Mouse (Mus musculus) kidney, adult 2 months (tissue): Measurements from ENCODE around the gene Hook2. TPM values are rescaled to one million over a fixed set of nuclear protein-coding genes. Genes with fewer than 3 reads are reported as not detected.

ENCODE experiments used
- DNase-seq: peaks from one replicate; pipeline ENCODE4 v3.0.0; 2021
- H3K27ac ChIP-seq: fragments of 200-500 bp; 2 replicates; pipeline ENCODE4 v1.5.1; 2012; ENCODE audit warnings: low read depth, low read length, control low read depth, inconsistent platforms; ENCODE audit not compliant: insufficient read depth
- H3K27me3 ChIP-seq: fragments of 200-500 bp; replicated peaks from 2 replicates; pipeline ENCODE4 v1.6.1; 2012; ENCODE audit warnings: mild to moderate bottlenecking, moderate library complexity, low read length, inconsistent platforms; ENCODE audit not compliant: control insufficient read depth, insufficient read depth
- H3K36me3 ChIP-seq: fragments of 200-500 bp; 2 replicates; pipeline ENCODE4 v1.6.1; 2012; ENCODE audit warnings: mild to moderate bottlenecking, moderate library complexity, low read length, inconsistent platforms; ENCODE audit not compliant: control insufficient read depth, insufficient read depth
- H3K4me1 ChIP-seq: fragments of 200-500 bp; 2 replicates; pipeline ENCODE4 v1.6.1; 2011; ENCODE audit warnings: low read length; ENCODE audit not compliant: control insufficient read depth, insufficient read depth
- H3K4me3 ChIP-seq: fragments of 200-500 bp; 2 replicates; pipeline ENCODE4 v1.5.1; 2011; ENCODE audit warnings: mild to moderate bottlenecking, low read depth, low read length, control low read depth; ENCODE audit not compliant: insufficient read depth
- CTCF ChIP-seq: fragments of 200-500 bp; conservative IDR thresholded peaks from 2 replicates; pipeline ENCODE4 v1.5.1; 2011; ENCODE audit warnings: low read depth, mild to moderate bottlenecking, control low read depth, low read length, moderate library complexity, mixed read lengths; ENCODE audit not compliant: insufficient read depth, insufficient read length
- POLR2A ChIP-seq: fragments of 200-500 bp; IDR thresholded peaks from one replicate; pipeline ENCODE4 v1.6.1; 2011; ENCODE audit warnings: low read depth, low read length, control low read depth
- WGBS: fragments of 180-500 bp; shearing (Covaris S2); methylation state at CpG from one replicate; pipeline ENCODE4 v1.1.7; 2018; 5-methylcytosine and 5-hydroxymethylcytosine counted together
- polyA plus RNA-seq: library from polyadenylated mRNA; depleted of rRNA; stranded (reverse); fragments of >200 nt; gene quantifications from 2 replicates; pipeline ENCODE4 v1.2.3, GENCODE M21; 2012

The Hook2 gene
- polyA plus RNA-seq, 1 experiment: 34.6 TPM

GRCm38 (mm10) chr8:84990836-84991235 is 433 bp downstream of the Hook2 start:
- 4% methylated on average over 15 of the region's 15 CpGs for WGBS
- peak; percentile 97 for DNase-seq
- H3K4me1 ChIP-seq: peaks cover 8% of the 10 kb centered on the region; the same call in 1 of the 2 replicates
- H3K27me3 ChIP-seq: no peaks in the 10 kb centered on the region
- peak overlapping the region; percentile 90 for H3K27ac ChIP-seq
- H3K4me3 ChIP-seq: peak overlapping the region; percentile 60
- TF ChIP-seq CTCF: no peak
- no peak for TF ChIP-seq POLR2A
- no peaks in the 10 kb centered on the region for H3K36me3 ChIP-seq

- WGBS: 97% methylated on average over 9 of the region's 9 CpGs
Observed at GRCm38 (mm10) chr8:84994375-84994774, 4.0 kb downstream of the Hook2 start.

GRCm38 (mm10) chr8:84995680-84996079 is 5.3 kb downstream of the Hook2 start:
- Histone ChIP-seq H3K36me3 (no peaks in the 10 kb centered on the region), H3K27ac (no peak overlapping the region), H3K27me3 (no peaks in the 10 kb centered on the region), H3K4me3 (no peak overlapping the region), H3K4me1 (no peaks in the 10 kb centered on the region; the same call in 1 of the 2 replicates)
- TF ChIP-seq CTCF (no peak), POLR2A (no peak)
- DNase-seq: no peak
- WGBS: 64% methylated on average over 25 of the region's 25 CpGs

More at GRCm38 (mm10) chr8:84994375-84994774, 4.0 kb downstream of the Hook2 start:
- Histone ChIP-seq H3K27ac (no peak overlapping the region), H3K4me1 (no peaks in the 10 kb centered on the region; the same call in 1 of the 2 replicates), H3K4me3 (no peak overlapping the region), H3K27me3 (no peaks in the 10 kb centered on the region), H3K36me3 (no peaks in the 10 kb centered on the region)
- DNase-seq: no peak
- TF ChIP-seq CTCF: no peak
- no peak for TF ChIP-seq POLR2A

GRCm38 (mm10) chr8:84996978-84997377 is 6.6 kb downstream of the Hook2 start:
- TF ChIP-seq CTCF (no peak), POLR2A (no peak)
- Histone ChIP-seq H3K27me3 (no peaks in the 10 kb centered on the region), H3K36me3 (peaks cover 1% of the 10 kb centered on the region; the same call in 1 of the 2 replicates), H3K27ac (no peak overlapping the region), H3K4me3 (no peak overlapping the region), H3K4me1 (no peaks in the 10 kb centered on the region)
- no peak for DNase-seq
- WGBS: 90% methylated on average over 5 of the region's 5 CpGs

- WGBS: 15% methylated on average over 19 of the region's 19 CpGs
- no peaks in the 10 kb centered on the region for H3K4me1 ChIP-seq
- H3K27ac ChIP-seq: no peak overlapping the region
- H3K4me3 ChIP-seq: no peak overlapping the region
- peaks cover 1% of the 10 kb centered on the region for H3K36me3 ChIP-seq
- peak; percentile 88 for DNase-seq
- peak; percentile 97 for TF ChIP-seq CTCF
- TF ChIP-seq POLR2A: no peak
- H3K27me3 ChIP-seq: no peaks in the 10 kb centered on the region
Observed at GRCm38 (mm10) chr8:84997649-84998295, 7.4 kb downstream of the Hook2 start.

- H3K36me3 ChIP-seq: no peaks in the 10 kb centered on the region; the same call in 1 of the 2 replicates
- H3K27ac ChIP-seq: no peak overlapping the region
- peak; percentile 43 for DNase-seq
- H3K27me3 ChIP-seq: no peaks in the 10 kb centered on the region
- no peak overlapping the region for H3K4me3 ChIP-seq
- WGBS: 21% methylated on average over 25 of the region's 25 CpGs
- no peaks in the 10 kb centered on the region for H3K4me1 ChIP-seq
- TF ChIP-seq CTCF: peak; percentile 47
- no peak for TF ChIP-seq POLR2A
Observed at GRCm38 (mm10) chr8:85007686-85008085, 17.3 kb downstream of the Hook2 start.

- TF ChIP-seq POLR2A (no peak), CTCF (no peak)
- Histone ChIP-seq H3K27ac (no peak overlapping the region), H3K4me3 (no peak overlapping the region), H3K4me1 (no peaks in the 10 kb centered on the region), H3K27me3 (no peaks in the 10 kb centered on the region), H3K36me3 (no peaks in the 10 kb centered on the region)
- no peak for DNase-seq
- 13% methylated on average over 28 of the region's 28 CpGs for WGBS
Observed at GRCm38 (mm10) chr8:85011242-85011641, 20.8 kb downstream of the Hook2 start.
